12 mouse cellular contexts compared by ENCODE assay signal in the genomic region with DNA sequence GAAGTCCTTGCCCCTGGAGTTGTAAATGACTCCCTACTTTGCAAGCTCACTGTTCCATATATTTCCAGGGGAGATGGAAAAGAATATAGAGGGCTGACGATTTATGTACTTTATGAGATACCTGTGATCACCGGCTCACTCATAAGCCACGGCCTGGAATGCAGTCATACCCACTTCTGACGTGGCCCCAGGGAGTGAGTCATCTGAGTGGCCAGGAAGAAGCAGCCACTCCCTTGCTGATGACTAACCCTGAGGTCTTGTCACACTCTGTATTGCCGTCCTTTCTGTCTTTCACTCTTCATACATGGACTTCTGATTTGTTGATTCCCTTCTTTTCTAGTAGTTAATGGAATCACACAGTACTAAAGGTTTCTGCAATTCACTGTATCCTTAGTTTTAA.
DNase-seq lines count a peak whose midpoint lies in the region; ATAC-seq lines count a peak whose summit lies in the region.
"Had no signal": no experiment of that assay in that cellular context is flagged by ENCODE, and none has a peak within 500 bp of the region (broad histone marks: within the 10 kb centered on the region; RNA-seq: fewer than 3 reads in every experiment).

No protein-coding gene starts in this region.

- H3K36me3 ChIP-seq in intestine, embryonic 15.5 days, result no peaks in the 10 kb centered on the region
- no peaks in the 10 kb centered on the region for H3K36me3 ChIP-seq in macrophage (ENCODE audit: inconsistent target)
- H3K36me3 ChIP-seq in heart, embryonic 12.5 days, result no peaks in the 10 kb centered on the region
- no peaks in the 10 kb centered on the region for H3K36me3 ChIP-seq in midbrain, embryonic 15.5 days (replicated peaks)
- H3K36me3 ChIP-seq: limb, embryonic 12.5 days; neural tube, embryonic 12.5 days had no signal

- no peak overlapping the region for H3K9ac ChIP-seq in intestine, embryonic 15.5 days
- no peak overlapping the region for H3K9ac ChIP-seq in heart, embryonic 12.5 days
- no peak overlapping the region for H3K9ac ChIP-seq in midbrain, embryonic 15.5 days
- H3K9ac ChIP-seq: limb, embryonic 12.5 days; neural tube, embryonic 12.5 days had no signal

- no peaks in the 10 kb centered on the region for H3K79me2 ChIP-seq in macrophage (ENCODE audit: inconsistent target)

- H3K4me2 ChIP-seq in intestine, embryonic 15.5 days (replicated peaks), result no peak overlapping the region
- no peak overlapping the region for H3K4me2 ChIP-seq in heart, embryonic 12.5 days
- H3K4me2 ChIP-seq in midbrain, embryonic 15.5 days, result no peak overlapping the region
- H3K4me2 ChIP-seq: limb, embryonic 12.5 days; neural tube, embryonic 12.5 days had no signal

- no peak overlapping the region for H3K4me3 ChIP-seq in intestine, embryonic 15.5 days (replicated peaks)
- no peak overlapping the region for H3K4me3 ChIP-seq in macrophage (ENCODE audit: inconsistent target)
- no peak overlapping the region for H3K4me3 ChIP-seq in heart, embryonic 12.5 days
- H3K4me3 ChIP-seq in midbrain, embryonic 15.5 days, result no peak overlapping the region
- H3K4me3 ChIP-seq: limb, embryonic 12.5 days; neural tube, embryonic 12.5 days had no signal

- H3K9me3 ChIP-seq in intestine, embryonic 15.5 days, result no peaks in the 10 kb centered on the region
- no peaks in the 10 kb centered on the region for H3K9me3 ChIP-seq in heart, embryonic 12.5 days (replicated peaks)
- no peaks in the 10 kb centered on the region for H3K9me3 ChIP-seq in midbrain, embryonic 15.5 days
- H3K9me3 ChIP-seq: limb, embryonic 12.5 days; neural tube, embryonic 12.5 days had no signal

- peak; percentile 81 for DNase-seq in urinary bladder, postnatal 14 days (ENCODE audit: low spot score)
- DNase-seq in urinary bladder, adult 2 months (ENCODE audit: low spot score), result no peak
- no peak for DNase-seq in cerebellum, adult 11 months
- no peak for DNase-seq in left cerebral cortex, adult 9 months (ENCODE audit: low spot score in 2 of 2)
- DNase-seq: gastrocnemius, postnatal 14 days; right cerebral cortex, postnatal 14 days had no signal

- WGBS in intestine, embryonic 15.5 days, result 45% methylated on average over 5 of the region's 5 CpGs
- 15% methylated on average over 5 of the region's 5 CpGs for WGBS in macrophage (ENCODE audit: missing documents)
- 33% methylated on average over 5 of the region's 5 CpGs for WGBS in heart, embryonic 12.5 days
- WGBS in midbrain, embryonic 15.5 days, result 77% methylated on average over 5 of the region's 5 CpGs

- H3K27ac ChIP-seq in intestine, embryonic 15.5 days, result no peak overlapping the region
- H3K27ac ChIP-seq in macrophage, result peak overlapping the region; percentile 22
- no peak overlapping the region for H3K27ac ChIP-seq in heart, embryonic 12.5 days (ENCODE audit: poor library complexity, severe bottlenecking)
- no peak overlapping the region for H3K27ac ChIP-seq in midbrain, embryonic 15.5 days
- H3K27ac ChIP-seq: limb, embryonic 12.5 days; neural tube, embryonic 12.5 days had no signal

- H3K27me3 ChIP-seq in intestine, embryonic 15.5 days (replicated peaks), result no peaks in the 10 kb centered on the region
- H3K27me3 ChIP-seq in heart, embryonic 12.5 days (replicated peaks), result no peaks in the 10 kb centered on the region
- no peaks in the 10 kb centered on the region for H3K27me3 ChIP-seq in midbrain, embryonic 15.5 days (replicated peaks)
- H3K27me3 ChIP-seq: limb, embryonic 12.5 days; neural tube, embryonic 12.5 days had no signal

- H3K4me1 ChIP-seq in intestine, embryonic 15.5 days (replicated peaks), result no peaks in the 10 kb centered on the region
- H3K4me1 ChIP-seq in heart, embryonic 12.5 days (replicated peaks), result no peaks in the 10 kb centered on the region
- no peaks in the 10 kb centered on the region for H3K4me1 ChIP-seq in midbrain, embryonic 15.5 days
- H3K4me1 ChIP-seq: limb, embryonic 12.5 days; neural tube, embryonic 12.5 days had no signal

- peak; percentile 98 for ATAC-seq in intestine, embryonic 15.5 days
- ATAC-seq in heart, embryonic 12.5 days (ENCODE audit: insufficient number of reproducible peaks, low FRiP score), result no peak
- ATAC-seq in midbrain, embryonic 15.5 days (replicated peaks), result no peak
